Mouse (Mus musculus) embryonic facial prominence, embryonic 14.5 days (tissue): Measurements from ENCODE around the gene Cald1. TPM values are rescaled to one million over a fixed set of nuclear protein-coding genes. Genes with fewer than 3 reads are reported as not detected.

Source experiments
- ATAC-seq: fragments of 200-750 bp; cut with Nextera tagmentation; 2 replicates; pipeline ENCODE4 v1.8.0; 2017; ENCODE audit warnings: low read depth, moderate number of reproducible peaks, moderate TSS enrichment
- DNase-seq: peaks from one replicate; pipeline ENCODE4 v3.0.0-alpha.2; 2015; ENCODE audit warnings: low spot score
- H3K27ac ChIP-seq: fragments of 300-500 bp; sonication (generic); replicated peaks from 2 replicates; pipeline ENCODE4 v1.5.1; 2014; ENCODE audit warnings: low read depth, mild to moderate bottlenecking, low read length, moderate library complexity
- H3K27me3 ChIP-seq: fragments of 300-500 bp; sonication (generic); replicated peaks from 2 replicates; pipeline ENCODE4 v1.6.1; 2014; ENCODE audit warnings: low read length; ENCODE audit not compliant: control insufficient read depth, insufficient read depth
- H3K36me3 ChIP-seq: fragments of 300-500 bp; sonication (generic); 2 replicates; pipeline ENCODE4 v1.6.1; 2014; ENCODE audit warnings: low read length, mixed read lengths; ENCODE audit not compliant: control insufficient read depth, insufficient read depth
- H3K4me1 ChIP-seq: fragments of 300-500 bp; sonication (generic); 2 replicates; pipeline ENCODE4 v1.6.1; 2014; ENCODE audit warnings: antibody characterized with exemption, low read length; ENCODE audit not compliant: control insufficient read depth, insufficient read depth
- H3K4me2 ChIP-seq: fragments of 300-500 bp; sonication (generic); 2 replicates; pipeline ENCODE4 v1.6.1; 2014; ENCODE audit warnings: low read depth, mild to moderate bottlenecking, low read length, moderate library complexity, mixed read lengths
- H3K4me3 ChIP-seq: fragments of 300-500 bp; sonication (generic); 2 replicates; pipeline ENCODE4 v1.5.1; 2014; ENCODE audit warnings: low read depth, mild to moderate bottlenecking, low read length
- H3K9ac ChIP-seq: fragments of 300-500 bp; sonication (generic); 2 replicates; pipeline ENCODE4 v1.6.1; 2014; ENCODE audit warnings: low read depth, mild to moderate bottlenecking, low read length, moderate library complexity, mixed read lengths
- H3K9me3 ChIP-seq: fragments of 300-500 bp; sonication (generic); 2 replicates; pipeline ENCODE4 v1.6.1; 2016; ENCODE audit warnings: low read length; ENCODE audit not compliant: control insufficient read depth
- WGBS: fragments of 180-500 bp; shearing (Covaris S2); extraction: QIAGEN DNeasy Blood & Tissue Kit; methylation state at CpG from one replicate; pipeline ENCODE4 v1.1.7; 2014; 5-methylcytosine and 5-hydroxymethylcytosine counted together
- polyA plus RNA-seq: library from polyadenylated mRNA; unstranded; fragments of >200 nt; fragmentation: Nextera tagmentation; extraction: Ambion mirVana; gene quantifications from 2 replicates; pipeline ENCODE4 v1.2.1, GENCODE M21; 2014

The Cald1 gene
- polyA plus RNA-seq, 1 experiment from 2014 or later: 227 TPM

- H3K9me3 ChIP-seq: no peaks in the 10 kb centered on the region
- DNase-seq (no peak), ATAC-seq (no peak)
- no peak overlapping the region for H3K27ac ChIP-seq
- no peaks in the 10 kb centered on the region for H3K27me3 ChIP-seq
- no peak overlapping the region for H3K9ac ChIP-seq
- WGBS: 94% methylated on average over 4 of the region's 4 CpGs
- no peaks in the 10 kb centered on the region for H3K36me3 ChIP-seq
- no peak overlapping the region for H3K4me3 ChIP-seq
- no peaks in the 10 kb centered on the region for H3K4me1 ChIP-seq
- no peak overlapping the region for H3K4me2 ChIP-seq
Observed at GRCm38 (mm10) chr6:34810651-34811050, 212.4 kb downstream of the Cald1 start.

DNA sequence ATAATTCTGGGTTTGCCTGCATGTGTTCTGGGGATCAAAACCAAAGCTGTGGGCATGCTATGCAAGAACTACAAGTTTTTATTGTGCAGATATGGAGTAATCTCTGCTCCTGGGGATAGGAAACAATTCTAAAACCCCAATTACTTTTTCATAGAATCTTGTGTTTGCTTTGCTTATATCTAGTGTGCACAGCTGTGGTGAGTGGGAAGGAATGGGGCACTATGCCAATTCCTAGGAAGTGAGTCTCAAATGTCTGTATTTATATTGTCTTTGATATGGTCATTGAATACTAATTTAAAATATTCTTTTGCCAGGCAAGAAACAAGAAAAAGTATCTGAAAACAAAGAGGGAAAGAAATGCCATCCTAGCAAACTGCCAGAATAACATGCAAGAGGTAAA, 226.1 kb downstream of the Cald1 start:
- Histone ChIP-seq H3K27ac (no peak overlapping the region), H3K9ac (no peak overlapping the region), H3K9me3 (no peaks in the 10 kb centered on the region), H3K27me3 (no peaks in the 10 kb centered on the region), H3K4me1 (no peaks in the 10 kb centered on the region), H3K36me3 (no peaks in the 10 kb centered on the region), H3K4me3 (no peak overlapping the region), H3K4me2 (no peak overlapping the region)
- ATAC-seq: no peak
- peak; percentile 54 for DNase-seq

Other genes with a start within 250 kb of the Cald1 start
- gene Akr1b8, start 244.4 kb upstream of the Cald1 start, polyA plus RNA-seq: 7.9 and 11.0 TPM in 2 replicates
- 15.9 and 16.2 TPM in 2 replicates for gene Akr1b10, start 214.3 kb upstream of the Cald1 start, polyA plus RNA-seq
- not detected in 2 replicates for gene Akr1b7, start 186.2 kb upstream of the Cald1 start, polyA plus RNA-seq
- gene Bpgm, start 122.3 kb upstream of the Cald1 start, polyA plus RNA-seq: 46.5 and 48.7 TPM in 2 replicates
- 6.3 and 8.7 TPM in 2 replicates for gene Agbl3, start 181.9 kb downstream of the Cald1 start, polyA plus RNA-seq